Mouse (Mus musculus) urinary bladder, postnatal 14 days (tissue): ENCODE measurements around the gene Nek4.

Experiments
- DNase-seq: peaks from one replicate; pipeline ENCODE4 v3.0.0; 2021; ENCODE audit warnings: low spot score

Nek4 gene

DNA sequence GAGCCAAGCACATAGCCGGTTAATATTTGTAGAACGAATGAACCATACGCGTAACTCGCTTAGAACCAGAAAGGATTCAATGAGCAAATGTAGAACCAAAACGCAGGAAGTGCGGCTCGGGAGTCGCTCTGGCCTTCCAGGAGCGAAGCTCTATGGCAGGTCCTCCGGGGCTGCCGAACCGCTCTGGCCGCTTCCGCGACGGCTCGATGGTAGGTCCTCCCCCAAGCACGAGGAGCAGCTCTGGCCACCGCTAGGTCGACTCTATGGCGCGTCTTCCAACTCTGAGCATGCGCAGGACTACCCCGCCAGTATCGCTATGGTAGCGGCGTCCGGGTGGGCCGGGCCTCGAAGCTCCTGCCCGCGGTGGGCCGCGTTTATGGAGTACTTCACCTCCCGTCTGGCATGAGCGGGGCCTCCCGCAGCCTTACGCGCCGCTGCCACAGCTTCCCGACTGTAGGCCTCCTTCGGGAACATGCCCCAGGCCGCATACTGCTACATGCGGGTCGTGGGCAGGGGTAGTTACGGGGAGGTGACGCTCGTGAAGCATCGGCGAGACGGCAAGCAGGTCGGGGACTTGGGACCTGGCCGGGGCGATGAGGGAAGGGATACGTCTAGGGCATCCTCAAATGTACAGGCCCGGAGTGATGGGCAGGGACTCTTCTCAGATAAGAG, at the start of gene Nek4:
Gene Nek4 (plus strand): TSS at position 224 of the 672 bp plus-strand sequence.
- peak; percentile 95 for DNase-seq

DNA sequence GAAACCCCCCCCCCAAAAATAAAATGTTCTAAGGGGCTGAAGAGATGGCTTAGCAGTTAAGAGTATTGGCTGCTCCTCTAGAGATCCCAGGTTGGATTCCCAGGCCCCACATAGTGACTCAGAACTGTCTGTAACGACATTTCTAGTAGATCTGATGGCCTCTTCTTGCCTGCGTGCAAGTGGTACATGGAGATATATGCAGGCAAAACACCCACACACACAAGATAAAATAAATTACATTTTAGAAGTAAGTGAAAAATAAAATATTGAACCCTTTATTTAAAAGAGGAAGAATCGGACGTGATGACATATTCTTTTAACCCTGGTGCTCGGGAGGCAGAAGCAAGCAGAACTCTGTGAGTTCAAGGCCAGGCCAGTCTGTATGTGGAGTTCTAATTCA, 48.5 kb upstream of the Nek4 start:
- DNase-seq, result no peak

DNA sequence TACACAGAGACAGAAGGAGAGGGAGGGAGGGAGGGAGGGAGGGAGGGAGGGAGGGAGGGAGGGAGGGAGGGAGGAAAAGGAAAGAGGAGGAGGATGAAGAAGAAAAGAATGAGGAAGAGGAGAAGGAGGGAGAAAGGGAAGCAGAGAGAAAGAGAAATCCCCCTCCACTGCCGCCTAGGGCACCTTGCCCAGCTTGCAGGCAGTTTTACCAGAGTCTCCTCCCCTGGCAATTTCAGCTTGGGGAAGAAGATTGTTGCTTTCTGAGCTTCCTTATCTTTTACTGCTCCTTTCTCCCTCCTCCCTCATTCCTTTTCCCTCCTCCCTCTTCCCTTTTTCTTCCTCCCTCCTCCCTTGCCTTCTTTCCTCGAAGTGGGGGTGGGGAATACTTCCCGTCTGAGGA, 48.1 kb upstream of the Nek4 start:
- DNase-seq, result no peak

DNA sequence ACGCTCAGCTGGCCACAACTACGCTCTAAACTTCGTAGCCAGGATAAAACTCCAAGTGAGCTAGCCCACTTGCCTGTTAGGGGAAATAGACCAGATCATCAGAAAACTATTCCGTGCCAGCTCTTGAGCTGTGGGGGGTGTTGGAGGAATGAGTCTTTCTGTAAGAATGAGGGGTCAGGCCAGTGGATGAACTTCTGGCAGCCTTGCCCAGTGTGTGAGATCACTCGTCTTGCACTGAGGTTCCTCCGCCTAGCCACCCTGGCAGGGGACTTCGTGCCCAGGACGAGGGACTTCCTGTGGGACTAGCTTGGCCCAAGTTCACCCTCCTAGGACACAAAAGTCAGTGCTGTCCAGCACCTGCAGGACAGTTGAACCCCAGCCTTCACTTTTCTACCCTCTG, 46.9 kb upstream of the Nek4 start:
- no peak for DNase-seq

DNA sequence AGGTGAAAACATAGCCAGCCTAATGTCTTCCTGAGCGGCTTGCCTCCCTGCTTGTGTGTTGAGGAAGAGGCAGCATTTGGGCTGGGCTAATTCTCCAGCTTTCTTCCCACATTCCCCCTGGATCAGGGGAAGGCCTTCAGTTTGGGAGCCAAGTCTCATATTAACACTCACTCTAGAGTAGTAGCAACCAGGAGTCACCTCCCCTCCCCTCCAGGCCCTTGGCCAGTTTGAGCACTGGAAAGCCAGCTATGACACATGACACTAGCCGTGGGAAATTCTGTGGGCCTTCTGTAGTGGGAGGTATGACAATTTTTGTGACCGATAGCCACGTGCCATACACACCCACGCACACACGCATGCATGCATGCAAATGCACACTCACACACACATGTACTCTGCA, 45.2 kb upstream of the Nek4 start:
- no peak for DNase-seq

DNA sequence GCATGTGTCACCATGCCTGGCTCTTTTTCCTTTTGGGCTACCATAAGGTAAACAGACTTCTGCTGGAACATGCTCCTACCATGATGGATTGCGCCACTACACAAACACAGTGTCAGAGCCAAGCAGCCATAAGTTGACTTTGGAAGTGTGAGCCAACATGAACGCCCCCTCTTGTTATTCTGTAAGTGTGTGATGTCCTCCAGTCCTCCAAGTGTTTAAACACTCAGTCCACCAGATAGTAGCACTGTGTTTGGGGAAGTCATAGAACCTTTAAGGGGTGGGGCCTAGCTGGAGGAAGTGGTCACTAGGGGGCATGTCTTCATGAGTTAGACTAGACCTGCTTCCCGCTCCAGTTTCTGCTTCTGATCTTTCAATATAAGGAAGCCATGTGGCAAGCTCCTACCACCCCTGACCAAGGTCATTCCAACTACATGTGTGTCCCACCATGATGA, 43.3 kb upstream of the Nek4 start:
- no peak for DNase-seq

DNA sequence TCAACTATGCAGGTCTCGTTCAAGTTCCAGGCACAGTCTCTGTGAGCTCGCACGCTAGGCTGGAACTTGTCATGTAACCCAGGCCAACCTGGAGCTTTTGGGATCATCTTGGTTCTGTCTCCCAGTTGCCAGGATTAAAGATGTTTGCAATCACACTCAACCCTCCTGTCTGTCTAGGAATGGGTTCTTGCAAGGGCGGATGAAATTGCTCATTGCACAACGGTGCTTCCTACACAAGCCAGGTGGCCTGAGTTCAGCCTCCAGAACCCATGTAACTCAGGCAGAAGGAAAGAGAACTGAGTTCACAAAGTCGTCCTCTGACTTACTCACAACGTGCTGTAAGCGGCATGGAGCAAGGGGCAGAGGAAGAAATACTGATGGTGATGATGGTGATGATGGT, 40.0 kb upstream of the Nek4 start:
- no peak for DNase-seq

DNA sequence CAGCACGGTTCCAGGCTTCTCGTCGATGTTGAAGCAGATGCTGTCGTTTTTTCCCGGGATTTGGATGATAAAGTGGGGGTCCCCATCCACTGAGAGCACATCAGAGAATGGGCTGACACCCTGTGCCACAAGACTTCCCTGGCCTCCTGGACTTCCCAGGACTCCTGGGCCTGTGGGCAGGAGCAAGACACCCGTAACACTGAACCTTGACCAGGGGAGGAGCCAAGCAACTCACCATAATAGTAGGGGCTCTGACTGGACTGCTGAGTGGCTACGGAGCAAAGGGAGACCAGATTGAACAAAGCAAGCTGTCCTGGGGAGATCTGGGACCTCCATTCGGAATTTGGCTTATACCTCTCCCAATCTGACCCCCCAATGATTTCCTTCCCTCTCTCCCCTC, 38.5 kb upstream of the Nek4 start:
- DNase-seq, result no peak

DNA sequence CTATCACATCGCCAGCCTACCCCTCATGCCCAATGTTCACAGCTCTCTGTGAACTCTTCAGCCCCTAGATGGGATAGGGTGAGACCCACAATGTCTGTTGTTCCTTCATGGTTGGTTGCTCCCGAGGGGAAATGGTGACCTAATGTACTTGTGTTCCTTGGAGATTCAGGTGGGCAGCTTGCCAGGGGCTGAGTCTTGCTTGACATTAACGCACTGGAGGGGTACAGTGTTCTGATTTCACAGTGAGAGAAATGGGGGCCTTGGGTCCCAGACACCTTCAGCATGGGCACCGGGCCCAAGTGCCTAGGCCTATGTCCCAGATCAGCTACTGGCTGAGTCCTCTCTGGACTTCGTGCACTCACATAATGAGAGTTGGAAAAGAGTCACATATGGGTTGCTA, 37.8 kb upstream of the Nek4 start:
- DNase-seq, result no peak

DNA sequence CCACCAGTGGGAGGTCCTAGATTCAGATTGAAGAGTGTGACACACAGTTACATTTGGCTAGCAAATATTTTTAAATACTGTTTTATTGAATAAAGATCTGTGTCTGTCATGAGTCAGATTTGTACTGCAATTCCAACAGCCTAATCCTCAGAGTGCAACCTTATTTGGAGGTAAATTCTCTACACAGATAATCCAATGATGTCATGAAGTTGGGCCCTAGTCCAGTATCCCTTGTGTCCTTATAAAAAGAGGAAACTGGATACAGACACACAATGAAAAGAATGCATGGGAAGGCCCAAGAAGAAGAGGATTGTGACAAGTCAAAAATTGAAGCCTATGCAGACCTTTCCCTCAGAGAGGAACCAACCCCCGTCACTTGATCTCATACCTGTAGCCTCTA, 34.7 kb upstream of the Nek4 start:
- no peak for DNase-seq

DNA sequence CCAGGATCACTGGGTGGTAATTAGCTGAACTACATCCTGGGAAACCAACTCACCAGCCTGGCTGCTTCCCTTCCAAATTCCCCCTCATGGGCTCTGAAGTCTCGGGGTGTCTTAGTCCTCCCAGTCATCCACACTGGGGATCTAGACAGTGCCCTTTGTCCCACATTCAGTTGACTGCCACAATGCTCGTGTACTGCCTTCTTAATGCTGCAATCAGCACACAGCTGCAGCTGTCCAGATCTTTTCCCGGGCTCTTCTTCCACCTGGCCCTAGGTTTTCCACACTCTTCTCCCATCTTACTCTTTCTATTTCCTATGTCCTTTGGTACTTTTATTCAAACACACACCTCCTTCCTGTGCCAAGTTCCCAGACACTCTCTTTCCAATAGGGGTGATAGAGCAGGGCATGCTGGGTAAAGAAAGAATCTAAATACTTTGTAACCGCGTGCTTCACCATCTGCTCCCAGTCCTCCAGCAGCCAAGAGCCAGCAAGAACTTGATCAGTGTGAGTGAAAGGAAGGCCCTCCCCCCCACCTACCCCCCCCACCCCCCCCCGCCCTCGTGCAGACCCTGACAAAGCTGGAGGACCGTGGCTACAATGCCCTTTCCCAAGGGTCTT, 29.0 kb upstream of the Nek4 start:
- no peak for DNase-seq

DNA sequence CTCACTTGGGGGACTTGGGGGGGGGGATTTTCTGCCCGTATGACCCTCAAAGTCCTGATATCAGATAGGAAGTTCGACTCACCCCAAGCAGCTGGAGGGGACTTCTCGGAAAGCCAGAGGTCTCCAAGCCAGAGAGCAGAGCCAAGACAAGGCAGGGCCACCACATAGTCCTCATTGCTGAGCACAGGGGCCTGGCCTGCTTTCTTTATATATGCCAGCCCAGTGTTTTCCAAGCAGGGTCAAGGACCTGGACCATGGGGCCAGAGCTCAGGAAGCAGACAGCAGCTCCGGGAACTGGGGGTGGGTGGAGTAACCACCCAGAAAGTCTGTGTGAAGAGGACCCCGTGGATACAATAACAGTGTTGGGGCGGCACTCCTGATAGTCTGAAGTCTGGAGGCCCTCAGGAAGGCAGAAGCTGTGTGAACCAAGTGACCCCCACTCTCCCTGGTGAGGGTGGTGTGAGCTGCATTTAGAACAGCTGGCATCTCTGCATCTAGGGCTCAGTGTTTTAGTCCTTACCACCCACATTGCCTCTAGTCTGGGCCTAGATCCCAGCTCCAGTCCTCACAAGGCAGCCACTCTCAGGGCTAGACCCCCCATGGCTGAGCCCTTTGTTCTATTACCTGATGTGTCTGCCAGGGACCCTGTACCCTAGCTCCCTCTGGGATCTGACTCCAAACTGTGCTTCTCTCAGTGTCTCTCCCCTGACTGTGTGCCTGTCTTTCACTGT, 27.6 kb upstream of the Nek4 start, which contains the start of gene Itih3:
Gene Itih3 (minus strand): TSS at position 386 of the 731 bp plus-strand sequence.
- no peak for DNase-seq

DNA sequence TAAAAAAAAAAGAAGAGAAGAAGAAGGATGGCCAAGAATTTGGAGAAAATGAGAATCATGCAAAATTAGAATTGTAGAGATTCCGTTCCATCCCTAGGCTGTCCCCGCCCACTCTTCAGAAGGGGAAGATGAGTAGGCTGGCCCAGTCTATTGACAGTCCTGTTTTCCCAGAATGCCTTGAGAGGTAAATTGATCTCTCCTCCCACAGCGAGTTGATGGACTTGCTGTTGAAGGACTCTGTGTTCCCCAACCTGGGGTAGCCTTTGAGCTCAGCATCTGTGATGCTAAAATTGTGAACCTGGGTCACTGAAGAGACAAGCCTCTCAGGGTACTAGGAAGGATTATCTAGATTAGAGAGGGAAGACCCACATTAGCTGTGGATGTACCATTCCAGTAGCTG, 25.7 kb upstream of the Nek4 start:
- no peak for DNase-seq

DNA sequence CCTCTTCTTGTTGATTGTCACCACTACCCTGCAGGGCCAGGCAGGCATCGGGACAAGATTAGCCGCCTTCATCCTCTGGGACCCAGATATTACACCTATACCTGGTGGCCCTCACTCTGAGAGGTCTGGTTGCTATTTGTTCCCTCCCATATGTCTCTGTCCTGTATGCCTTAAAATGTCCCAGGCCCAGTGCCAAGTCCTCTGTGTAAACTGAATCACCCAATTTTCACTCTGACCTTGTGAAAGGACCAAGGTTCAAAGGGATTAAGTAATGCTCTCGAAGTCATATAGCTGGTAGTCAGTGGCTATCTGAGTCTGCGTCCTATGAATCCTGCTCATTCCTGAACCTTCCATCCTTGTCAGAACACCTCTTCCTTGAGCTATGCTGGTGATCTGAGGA, 20.8 kb upstream of the Nek4 start:
- no peak for DNase-seq

DNA sequence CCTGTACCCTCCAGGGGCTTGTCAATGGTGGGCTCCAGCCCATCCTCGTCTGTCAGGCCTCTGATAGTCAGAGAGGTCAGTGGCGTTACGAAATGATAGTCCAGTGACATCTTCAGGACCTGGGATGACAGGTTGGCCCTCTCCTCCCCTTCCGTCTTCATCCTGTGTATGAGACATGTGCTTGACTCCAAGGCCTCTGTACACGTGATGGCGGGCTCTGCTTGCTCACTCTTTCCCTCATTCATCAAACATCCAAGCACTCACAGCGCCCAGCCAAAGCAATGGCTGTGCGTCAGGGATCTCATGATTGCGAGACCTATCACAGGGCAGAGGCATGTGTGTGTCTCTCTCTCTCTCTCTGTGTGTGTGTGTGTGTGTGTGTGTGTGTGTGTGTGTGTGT, 17.8 kb upstream of the Nek4 start:
- DNase-seq, result no peak

DNA sequence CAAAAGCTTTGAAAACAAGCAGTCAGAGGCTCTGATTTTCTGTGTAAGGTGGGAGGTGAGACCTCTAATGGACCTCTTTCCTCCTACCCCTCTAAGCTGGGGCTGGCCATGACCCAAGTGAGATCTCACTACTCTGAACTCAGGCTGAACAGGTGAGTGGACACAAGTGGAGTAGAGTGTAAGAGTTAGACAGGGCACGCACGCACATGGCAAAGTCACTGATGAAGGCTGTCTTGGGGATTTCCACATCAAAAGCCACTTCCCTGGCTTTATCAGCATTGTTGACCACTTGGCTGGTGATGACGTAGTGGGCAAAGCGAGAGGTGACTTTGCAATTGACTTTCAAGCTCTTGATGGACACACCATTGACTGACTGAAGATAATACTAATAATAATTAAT, 8.9 kb upstream of the Nek4 start:
- no peak for DNase-seq

DNA sequence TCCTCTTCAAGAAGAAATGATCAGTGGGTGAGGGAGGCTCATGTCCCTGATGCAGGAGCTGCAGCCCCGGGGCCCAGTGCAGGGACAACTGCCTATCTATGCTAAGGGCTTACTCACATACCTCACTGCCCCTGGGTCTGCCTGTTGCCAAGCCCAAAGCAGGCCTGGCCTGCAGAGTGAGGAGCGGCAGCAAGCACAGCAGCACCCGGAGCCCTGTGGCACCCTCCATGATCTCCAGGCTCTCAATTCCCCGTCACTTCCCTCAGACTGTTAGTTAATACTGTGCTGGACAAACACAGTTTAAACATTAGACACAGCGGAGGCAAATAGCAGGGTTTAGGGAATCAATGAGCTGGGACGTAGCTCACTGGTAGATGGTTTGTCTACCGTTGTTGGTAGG, 8.1 kb upstream of the Nek4 start, which contains the start of gene Itih1:
Gene Itih1 (minus strand): TSS at position 252 of the 400 bp plus-strand sequence.
- no peak for DNase-seq

DNA sequence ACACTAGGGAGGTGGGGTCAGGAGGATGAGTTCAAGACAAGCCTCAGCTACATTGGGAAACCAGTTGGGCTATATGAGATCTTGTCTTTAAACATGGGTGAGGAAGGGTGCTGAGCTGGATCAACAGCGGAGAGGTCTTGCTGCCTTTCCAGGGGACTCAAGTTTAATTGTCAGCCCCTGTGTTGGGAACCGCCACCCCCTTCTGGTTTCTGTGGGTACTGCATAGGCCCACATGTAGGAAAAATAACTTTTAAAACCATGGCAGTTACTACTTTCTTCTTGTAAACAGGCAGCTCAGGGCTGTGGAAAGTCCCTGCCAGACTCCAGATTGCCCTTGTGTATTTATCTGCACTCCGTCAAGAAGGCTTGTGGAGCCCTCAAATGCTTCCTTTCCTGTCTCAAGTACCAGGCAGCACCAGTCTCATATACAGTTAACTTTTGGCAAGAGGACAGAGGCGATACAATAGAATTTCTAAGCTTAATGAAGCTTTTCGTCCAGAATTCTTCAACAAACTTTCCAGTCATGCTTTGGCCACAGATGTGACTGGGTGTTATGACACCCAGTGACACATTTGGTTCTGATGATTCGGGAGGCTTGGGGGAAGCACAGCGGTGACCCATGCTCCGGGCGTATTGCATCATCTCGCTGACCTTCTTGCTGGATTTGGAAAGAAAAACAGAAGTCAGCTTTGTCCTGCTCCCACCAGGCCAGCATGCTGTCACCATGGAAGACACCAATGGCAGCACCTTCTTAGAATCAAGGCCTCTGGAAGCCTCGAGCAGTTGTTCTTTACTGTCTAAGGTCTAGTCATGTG, 7.1 kb upstream of the Nek4 start:
- peak; percentile 72 for DNase-seq

DNA sequence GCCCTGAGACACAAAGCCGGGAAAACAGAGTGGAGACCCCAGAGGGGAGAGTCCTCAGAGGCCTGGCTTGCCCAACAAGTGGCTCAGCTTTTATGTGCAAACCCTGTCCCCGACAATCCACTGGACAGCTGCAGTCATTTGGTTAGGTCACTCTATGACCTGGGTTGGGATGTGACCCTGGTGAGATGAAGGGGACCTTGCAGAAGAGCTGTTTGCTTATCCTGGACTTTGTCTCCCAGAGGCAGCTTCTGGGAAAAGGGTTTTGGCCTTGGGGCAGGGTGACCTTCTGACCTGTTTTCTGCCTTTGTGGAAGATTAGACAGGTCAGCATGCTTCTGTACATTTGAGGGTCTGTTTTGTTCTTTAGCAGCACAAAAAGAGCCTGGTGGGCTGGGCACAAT, 6.4 kb upstream of the Nek4 start:
- no peak for DNase-seq

DNA sequence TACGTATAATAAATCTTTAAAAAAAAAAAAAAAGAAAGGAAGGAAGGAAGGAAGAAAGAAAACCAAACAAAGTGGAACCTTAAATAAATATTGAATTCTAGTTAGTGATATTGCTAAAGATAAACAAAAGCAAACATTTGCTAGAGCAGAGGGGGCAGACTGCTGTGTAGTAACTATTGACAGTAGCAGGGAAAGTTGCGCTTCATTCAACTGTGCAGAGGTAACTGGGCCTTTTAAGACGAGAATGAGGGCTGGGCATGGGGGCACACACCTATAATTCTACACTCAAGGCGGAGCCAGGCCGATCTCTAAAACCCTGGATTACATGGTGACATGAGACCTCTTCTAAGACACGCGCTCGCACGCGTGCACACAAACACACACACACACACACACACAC, 1.2 kb upstream of the Nek4 start:
- no peak for DNase-seq

DNA sequence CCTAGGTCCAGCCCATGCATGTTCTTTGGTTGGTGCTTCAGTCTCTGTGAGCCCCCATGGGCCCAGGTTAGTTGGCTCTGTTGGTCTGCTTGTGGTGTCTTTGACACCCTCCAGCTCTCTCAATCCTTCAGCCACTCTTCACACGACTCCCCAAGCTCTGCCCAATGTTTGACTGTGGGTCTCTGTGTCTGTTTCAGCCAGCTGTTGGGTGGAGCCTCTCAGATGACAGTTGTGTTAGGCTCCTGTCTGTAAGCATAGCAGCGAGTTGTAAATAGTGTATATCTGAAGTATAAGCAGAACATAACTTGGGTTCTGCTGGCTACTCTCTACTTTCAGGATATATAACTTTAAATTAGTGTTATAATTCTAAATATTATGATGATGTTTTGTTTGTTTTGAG, 7.3 kb downstream of the Nek4 start:
- no peak for DNase-seq

DNA sequence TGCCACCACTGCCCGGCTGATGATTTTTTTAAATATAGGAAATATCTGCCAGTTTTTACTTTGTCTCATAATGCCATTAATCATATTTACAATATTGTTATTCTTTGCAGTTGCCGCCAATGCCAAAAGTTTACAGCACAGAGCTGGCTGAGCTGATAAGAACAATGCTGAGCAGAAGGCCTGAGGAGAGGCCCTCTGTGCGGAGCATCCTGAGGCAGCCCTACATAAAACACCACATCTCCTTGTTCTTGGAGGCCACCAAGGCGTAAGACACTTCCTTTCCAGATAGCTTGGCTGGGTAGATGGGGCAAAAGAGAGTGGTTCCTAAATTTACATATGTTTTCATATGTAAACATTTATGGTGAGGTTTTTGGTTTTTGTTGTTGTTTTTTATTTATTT, 7.9 kb downstream of the Nek4 start:
- DNase-seq, result no peak
